Mouse (Mus musculus) lung, adult 2 months (tissue): Measurements from ENCODE around the gene Cryge.

ENCODE experiments used
- CTCF ChIP-seq: fragments of 200-500 bp; IDR thresholded peaks from 2 replicates; pipeline ENCODE4 v1.5.1; 2011; ENCODE audit warnings: mild to moderate bottlenecking, low read length, control low read depth; ENCODE audit not compliant: insufficient read depth
- POLR2A ChIP-seq: fragments of 200-500 bp; IDR thresholded peaks from 2 replicates; pipeline ENCODE4 v1.6.1; 2011; ENCODE audit warnings: low read depth, mild to moderate bottlenecking, control low read depth, low read length, borderline replicate concordance; ENCODE audit errors: extremely low read depth

GRCm38 (mm10) chr1:65005575-65005974 lies 45.4 kb downstream of the Cryge start:
- no peak for TF ChIP-seq POLR2A
- no peak for TF ChIP-seq CTCF
